Mouse (Mus musculus) ovary, postnatal 10 days (tissue): ENCODE measurements around the gene Wrb.
A peak's percentile ranks its signal among the peaks of the same experiment; 100 is the strongest.
"Not testable (repeated sequence)": the region's sequence is repeated elsewhere in the genome, so short reads cannot be mapped to it uniquely, and the experiment has no call there.

Source experiments
- DNase-seq: peaks from one replicate; pipeline ENCODE4 v3.0.0; 2022; ENCODE audit warnings: low spot score

Gene Wrb

DNA sequence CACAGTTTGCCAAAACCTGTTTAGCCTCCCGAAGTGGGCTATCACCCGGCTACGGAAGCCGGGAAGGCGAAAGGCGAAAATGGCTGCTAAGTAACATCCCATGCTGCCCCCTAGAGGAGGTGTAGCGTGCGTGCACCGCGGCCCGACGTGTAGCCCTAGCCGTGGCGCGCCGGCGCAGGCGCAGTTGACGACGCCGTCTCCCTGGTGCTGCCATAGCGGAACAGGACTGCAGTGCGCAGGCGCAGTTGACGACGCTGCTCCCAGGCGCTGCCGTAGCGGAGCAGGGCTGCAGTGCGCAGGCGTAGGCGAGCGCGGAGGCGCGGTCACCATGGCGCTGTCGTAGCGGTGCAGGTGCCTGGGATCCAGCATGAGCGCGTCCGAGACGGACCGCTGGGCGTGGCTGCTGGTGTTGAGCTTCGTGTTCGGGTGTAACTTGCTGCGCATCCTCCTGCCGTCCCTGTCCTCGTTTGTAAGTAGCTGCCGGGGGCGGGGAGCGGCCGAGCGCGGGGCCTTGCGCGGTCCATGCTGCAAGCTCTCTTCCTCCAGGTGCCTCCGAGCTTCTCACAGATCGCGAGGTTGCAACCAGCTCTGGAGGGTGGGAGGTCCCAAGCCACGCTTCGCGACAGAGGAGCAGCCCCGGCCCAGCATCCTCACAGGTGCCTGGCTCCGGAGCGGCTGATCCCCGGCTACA, at the start of gene Wrb:
Gene Wrb (plus strand): TSS at position 298 of the 691 bp plus-strand sequence.
- DNase-seq, result peak; percentile 99

DNA sequence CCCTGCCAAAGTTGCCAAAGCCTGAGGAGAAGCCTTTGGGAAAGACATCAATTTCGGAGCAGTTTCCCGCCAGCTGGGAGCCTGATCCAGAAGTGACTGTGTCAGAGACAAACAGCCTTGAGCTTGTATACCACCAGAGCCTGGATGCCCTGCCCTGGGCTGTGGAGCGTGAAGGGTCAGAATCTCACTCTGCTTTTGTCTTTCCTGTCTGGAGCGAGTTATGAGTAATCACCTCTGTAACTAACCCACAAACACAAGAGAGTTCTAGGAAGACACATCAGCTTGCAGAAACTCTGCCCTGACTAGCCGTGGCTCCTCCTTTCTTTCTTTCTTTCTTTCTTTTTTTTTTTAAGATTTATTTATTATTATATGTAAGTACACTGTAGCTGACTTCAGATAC, 49.2 kb upstream of the Wrb start:
- DNase-seq, result no peak

DNA sequence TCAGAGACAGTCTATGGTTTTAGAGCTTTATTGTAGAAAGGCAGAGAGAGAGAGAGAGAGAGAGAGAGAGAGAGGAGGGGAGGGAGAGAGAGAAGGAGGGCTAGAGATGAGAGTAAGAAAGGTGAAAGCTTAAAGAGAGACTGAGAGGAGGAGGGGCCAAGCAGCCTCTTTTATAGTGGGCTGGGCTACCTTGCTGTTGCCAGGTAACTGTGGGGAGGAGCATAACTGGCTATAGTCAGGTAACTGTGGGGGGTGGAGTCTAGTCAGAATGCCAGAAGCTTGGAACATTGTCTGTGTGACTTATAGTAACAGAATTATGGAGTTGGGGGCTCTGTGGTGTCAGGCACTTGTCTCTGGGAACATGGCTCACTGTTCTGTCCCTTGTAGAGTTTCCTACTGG, 47.4 kb upstream of the Wrb start:
- not testable (repeated sequence) for DNase-seq

DNA sequence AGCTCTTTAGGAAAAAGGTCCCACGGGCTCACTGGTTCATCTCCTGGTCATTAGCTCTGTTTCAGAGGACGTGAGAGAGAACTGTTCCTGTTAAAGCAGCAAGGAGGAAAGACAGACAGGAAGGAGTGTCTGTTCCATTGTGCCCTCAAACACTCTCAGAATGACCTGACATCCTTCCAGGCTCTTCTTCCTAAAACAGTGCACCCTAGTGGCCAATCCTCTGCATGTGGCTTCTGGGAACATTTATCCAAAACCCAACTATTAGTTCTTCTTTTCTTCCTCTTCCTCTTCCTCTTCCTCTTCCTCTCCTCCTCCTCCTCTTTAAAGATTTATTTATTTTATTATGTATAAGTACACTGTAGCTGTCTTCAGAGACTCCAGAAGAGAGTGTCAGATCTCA, 42.2 kb upstream of the Wrb start:
- DNase-seq, result no peak

DNA sequence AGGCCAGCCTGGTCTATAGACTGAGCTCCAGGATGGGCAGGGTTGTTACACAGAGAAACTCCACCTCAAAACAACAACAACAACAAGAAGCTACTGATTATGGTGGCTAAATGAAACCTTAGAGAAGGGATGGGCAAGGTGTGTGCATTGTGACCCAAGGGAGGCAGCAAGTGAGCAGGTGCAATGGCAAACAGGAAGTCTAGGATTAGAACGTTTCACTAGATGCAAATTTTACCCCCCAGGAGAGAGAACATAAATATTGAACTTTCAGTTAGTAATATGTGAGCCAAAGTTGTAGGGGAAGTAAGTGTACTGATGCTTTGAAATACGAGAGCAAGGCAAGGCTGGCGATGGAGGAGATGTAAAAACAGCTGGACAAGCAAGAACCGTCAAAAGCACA, 35.5 kb upstream of the Wrb start:
- no peak for DNase-seq

DNA sequence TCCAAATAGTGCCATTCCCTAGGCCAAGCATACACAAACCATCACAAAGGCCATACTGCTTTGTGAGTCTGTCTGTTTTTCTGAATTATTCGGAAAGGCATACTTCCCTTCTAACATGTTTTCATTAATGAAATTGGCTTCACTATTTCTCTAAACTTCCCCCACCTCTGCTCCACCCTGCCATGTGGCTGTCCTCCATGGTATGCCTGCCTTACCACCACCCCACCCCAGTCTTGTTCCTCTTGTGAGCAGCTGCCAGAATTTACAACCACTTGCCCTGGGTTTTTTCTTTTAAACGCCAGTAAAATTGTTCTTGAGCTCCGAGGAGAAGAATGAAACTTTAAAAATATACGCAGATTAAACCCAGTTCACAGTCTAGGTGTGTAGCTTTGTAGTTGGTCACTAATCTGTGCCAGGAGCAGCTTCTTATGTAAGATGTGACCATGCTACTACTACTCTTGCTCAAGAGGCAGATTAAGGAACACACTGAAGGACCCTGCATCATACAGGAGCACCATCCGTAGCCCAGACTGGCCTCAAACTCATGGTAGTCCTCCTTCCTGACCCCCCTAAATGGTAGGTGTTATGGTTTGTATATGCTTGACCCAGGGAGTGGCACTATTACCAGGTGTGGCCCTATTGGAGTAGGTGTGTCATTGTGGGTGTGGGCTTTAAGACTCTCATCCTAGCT, 34.4 kb upstream of the Wrb start:
- DNase-seq, result no peak

DNA sequence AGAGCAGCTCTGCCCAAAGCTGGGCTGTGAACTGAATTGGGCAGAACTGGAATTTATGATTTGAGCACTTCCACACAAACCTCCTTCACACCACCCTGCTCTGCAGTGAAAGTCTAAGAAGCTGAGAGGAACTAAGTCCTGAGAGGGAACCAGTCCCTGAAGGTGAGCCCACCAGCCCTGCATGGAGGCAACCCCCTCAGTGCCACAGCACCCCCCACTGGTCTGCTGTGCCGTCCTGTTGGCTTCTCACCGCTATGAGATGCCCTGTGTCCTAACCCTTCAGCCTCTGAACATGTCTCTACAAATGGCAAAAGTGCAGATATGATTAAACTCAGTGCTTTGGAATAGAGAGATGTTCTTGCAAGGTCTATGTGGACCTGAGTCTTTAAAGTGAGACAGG, 32.4 kb upstream of the Wrb start:
- DNase-seq, result no peak

DNA sequence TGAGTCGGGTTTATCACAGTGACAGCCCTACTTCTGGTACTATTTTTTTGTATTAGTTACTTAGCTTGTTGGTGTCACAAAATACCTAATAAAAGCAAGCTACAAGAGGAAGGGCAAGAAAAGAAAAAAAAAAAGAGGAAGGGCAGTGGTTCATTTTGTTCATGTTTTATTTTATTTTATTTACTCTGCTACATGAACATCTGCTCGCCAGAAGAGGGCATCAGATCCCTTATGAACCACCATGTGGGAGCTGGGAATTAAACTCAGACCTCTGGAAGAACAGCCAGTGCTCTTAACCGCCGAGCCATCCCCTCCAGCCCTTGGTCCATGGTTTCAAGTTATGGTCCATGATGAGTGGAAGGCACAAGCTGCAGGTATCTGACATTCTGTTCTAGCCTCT, 30.5 kb upstream of the Wrb start:
- no peak for DNase-seq

DNA sequence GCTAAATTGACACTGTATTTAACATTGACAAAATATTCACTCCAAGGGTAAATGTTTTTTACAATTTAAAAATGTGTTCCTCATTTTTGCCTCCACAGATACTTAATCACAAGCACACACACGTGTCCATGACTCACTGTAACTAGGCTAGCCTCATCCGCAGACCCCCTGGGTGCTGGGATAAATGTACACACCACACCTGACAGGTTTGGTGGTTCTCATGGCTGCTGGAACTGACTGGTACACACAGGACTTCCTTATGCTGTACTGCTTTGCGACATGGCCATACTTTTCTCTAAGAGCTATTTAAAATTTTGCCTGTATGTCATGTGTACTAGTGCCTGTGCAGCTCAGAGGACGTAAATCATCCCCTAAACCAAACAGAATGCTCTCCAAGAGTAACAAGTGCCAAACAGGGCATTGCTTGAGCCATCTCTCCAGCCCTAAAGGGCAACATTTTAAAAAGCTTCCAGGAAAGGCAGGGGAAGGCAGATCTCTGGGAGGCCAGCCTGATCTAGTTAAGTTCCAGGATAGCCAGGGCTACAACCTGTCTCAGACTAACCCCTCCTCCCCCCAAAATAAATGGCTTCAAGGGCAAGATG, 25.1 kb upstream of the Wrb start:
- DNase-seq, result no peak

DNA sequence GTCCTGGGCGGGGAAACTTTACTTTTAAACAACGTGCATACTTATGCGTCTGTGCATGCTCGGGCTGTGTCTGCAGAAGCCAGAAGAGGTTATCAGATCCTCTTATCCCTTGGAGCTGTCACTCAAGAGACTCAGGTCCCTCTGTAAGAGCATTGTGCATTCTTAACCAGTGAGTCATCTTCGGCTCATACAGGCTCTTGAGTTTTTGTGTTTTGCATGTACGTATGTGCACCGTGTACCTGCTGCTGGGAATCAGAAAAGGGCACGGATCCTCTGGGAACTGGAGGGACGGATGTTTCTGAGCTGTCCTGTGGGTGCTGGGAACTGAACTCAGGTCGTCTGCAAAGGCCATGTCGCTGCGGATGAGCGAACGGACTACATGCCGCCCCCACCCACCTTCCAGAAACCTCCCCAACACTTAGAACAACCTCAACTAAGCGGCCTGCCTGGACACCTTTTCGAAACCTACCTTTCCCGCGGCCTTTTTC, 18.5 kb upstream of the Wrb start:
- DNase-seq, result no peak

DNA sequence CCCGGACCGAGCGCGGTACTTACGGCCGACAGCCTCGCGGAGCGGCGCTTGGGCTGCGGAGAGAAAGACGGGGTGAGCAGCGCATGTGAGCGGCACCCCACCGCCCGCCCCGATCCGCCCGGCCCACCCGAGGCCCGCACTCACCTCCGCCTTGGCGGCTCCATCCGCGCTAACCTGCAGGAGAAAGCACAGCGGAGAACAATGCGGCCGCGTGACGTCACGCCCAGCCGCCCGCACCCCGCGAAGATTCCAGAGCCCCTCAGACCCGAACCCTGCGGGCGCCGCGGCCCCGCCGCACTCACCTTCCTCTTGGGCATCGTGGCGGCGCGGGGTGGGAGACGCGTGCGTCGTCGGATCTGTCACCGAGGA, 17.9 kb upstream of the Wrb start:
- DNase-seq, result no peak

DNA sequence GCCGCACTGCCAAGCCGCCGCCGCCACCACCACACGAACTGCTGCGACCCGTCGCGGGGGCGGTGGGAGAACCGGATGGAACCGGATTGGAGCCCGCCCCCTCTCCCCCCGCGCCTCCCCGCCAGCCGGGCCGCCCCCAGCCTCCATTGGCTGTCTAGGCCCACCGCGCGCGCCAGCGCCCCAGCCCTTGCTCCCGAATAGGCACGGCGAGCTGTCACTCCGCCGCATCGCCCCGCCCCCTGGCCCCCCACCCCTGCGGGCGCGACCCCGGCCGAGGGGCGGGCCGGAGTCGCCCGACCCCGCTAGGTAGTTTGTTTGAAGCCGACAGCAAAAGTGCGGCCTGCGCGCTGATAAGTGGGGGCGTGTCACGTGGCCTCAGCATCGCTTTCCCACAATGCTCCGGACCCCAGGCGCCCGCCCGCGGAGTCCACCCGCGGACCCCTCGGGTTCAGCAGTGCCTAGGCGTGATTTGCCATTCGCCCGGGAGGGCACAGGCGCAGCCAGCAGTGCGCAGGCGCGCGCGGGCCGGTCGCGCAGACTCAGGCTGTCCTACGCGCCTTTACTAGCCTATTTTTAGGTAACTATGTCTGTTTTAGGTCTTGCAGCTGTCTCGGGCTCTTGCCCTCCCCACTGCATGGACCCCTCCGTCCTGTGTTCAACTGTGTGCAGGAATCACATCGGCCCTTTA, 17.4 kb upstream of the Wrb start, which contains the start of gene Hmgn1:
Gene Hmgn1 (minus strand): TSS at position 73 of the 688 bp plus-strand sequence.
- peak; percentile 92 for DNase-seq

DNA sequence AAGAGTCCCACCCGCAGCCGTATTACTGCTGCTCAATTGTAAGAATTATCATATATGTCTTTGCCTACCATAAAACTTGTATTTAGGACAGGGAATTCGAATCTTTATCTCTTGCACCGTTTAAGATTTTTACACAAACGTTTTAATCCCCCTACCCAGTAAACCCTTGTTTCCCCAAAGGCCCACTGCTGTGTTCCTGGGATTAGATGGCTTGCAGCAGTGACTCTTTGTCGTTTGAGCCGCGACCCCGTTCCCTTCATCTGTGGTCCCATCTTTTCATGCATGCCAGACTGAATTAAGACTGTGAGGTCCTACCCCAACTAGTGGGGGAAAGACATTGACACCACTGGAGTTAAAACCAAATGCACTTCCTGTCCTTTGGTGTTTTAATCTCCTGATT, 16.7 kb upstream of the Wrb start:
- DNase-seq, result no peak

DNA sequence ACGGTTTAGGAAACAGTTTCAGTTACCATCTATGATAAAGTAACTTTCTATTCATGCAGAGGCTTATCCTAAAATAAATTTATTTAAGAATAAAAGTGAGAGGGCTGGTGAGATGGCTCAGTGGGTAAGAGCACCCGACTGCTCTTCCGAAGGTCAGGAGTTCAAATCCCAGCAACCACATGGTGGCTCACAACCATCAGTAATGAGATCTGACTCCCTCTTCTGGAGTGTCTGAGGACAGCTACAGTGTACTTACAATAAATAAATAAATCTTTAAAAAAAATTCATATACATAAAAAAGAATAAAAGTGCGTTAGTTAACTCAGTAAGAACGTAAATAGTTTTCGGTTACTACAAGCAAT, 478 bp upstream of the Wrb start:
- DNase-seq, result not testable (repeated sequence)

DNA sequence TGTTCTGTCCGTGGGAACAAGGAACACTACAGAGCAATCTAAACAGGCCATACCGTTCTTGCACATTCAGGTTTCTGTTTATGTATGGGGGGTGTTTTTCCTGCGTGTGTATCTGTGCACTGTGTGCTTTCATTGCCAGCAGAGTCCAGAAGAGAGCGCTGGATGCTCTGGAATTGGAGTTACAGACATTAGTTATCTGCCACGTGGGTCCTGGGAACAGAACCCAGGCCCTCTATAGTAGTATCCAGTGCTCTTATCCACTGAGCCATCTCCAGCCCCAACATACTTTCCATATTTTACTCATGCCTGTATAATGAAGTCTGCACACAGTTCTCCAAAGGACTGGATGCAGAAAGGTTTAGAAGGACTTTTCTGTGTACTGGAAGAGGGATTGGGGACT, 607 bp downstream of the Wrb start:
- no peak for DNase-seq

DNA sequence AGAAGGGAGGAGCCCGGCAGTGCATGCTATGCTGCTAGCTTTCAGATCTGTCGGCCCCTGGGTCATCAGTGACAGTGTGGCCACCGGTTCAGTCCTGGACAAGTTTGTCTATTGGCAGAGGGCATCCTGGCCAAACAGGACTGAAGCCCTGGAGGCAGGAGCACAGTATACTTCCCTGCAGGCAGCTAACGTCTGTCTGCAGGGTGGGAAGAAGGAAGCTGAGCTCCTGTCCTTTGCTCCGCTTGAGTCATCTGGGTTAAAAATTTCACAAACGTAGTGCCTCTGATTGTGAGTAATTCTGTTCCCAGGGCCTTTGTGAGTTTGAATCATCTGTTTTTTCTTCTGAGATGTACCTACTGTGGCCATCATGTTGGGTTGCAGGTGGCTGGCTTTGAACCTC, 3.6 kb downstream of the Wrb start:
- DNase-seq, result no peak

DNA sequence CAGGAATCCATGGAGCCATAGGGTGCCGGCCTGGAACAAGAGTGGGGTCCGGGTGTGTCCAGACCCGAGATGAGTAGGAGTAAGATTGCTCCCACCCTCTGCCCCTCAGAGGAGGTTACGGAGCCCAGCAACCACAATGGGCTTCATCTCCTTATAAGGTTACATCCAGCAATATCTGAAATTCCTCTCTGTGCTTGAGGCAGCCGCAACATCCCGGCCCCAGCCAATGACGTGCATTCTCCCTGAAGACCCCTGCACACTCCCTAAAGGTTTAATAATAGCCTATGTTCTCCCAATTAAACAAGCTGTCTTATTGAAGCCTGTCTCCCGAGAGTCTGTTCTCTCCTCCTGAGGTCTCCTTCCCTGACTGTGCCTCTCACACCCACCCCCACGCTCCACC, 4.1 kb downstream of the Wrb start:
- DNase-seq, result no peak

DNA sequence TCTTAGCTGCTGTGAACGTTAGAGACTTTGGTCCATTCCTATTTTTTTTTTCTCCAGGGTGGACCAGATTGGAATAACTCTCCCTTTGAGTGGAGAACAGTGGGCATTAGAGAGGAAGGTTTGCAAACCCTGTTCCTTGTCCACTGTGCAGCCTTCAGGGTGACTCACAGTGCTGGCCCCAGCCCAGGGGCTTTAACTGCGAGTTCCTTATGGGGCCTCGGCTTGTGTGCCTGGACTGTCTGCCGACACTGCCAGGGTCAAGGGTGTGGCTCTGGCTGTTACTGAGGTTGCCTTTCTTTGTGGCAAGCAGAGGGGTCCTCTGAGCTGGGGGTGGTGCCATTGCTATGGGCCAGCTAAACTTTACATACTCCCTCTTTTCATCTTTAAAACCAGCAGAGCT, 5.8 kb downstream of the Wrb start:
- DNase-seq, result no peak

DNA sequence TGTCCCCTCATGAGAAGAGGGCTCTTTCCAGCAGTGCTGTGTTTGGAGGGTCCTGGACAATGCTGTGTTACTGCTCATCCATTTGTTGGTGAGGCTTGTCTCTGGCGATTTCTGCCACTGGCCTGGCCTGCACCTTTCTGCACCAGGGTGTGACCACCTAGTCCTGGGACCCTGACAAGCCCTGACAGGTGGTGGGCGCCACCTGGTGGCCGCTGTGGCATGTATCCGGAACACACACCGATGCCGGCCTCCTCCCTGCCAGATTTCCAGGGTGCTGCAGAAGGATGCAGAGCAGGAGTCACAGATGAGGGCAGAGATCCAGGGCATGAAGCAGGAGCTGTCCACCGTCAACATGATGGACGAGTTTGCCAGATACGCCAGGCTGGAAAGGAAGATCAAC, 6.3 kb downstream of the Wrb start:
- DNase-seq, result peak; percentile 40

DNA sequence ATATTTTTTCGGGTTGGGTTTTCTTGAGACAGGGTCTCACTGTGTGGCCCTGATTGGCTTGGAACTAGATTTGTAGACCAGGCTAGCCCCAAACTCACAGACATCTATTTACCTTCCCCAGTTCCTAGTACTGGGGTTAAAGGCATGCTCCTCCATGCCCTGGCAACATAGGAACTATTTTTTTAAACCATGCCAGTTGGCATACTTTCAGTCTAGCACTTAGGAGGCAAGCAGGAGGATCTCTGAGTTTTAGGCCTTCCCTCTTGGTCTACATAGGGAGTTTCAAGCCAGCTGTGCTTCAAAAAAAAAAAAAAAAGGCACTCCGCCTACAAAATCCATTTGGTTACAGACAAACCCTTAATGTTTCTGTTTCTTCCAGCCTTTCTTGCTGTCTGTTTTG, 9.3 kb downstream of the Wrb start:
- DNase-seq, result no peak

DNA sequence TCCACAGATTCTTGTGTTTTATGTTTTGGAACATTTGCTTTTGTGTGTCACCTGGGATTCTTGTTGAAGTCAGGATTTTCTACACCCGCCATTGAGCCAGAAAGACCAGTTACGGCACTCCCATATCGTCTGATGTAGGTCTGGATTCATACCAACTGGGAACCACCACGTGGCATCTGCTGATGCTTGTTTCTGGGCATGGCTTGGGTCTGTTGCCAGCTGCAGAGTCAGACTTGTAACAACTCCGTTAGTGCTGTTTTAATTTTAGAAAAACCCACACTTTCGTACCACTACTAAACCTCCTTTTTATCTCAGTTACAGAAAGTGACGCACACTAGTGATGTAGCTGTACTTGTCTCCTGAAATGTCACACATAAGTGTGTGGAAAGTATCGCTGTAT, 10.8 kb downstream of the Wrb start:
- DNase-seq, result no peak

DNA sequence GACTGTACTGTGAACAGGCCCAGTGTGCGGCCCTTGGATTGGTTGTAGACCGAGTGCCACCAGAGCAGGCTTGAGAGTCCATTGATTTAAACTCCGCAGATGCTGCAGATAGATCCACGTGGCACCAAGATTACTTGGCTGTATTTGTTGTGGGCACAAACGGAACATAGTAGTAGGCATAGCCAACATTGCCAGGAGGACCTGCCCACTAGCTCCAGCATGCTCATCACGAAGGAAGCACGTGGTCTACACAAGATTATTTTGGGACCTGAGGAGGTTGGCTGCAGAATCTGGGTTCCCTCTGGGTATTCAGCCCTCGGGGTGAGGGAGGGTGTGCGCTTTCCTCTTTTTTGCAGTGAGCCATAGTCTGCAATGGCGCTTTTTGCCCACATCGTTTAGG, 12.0 kb downstream of the Wrb start:
- no peak for DNase-seq

DNA sequence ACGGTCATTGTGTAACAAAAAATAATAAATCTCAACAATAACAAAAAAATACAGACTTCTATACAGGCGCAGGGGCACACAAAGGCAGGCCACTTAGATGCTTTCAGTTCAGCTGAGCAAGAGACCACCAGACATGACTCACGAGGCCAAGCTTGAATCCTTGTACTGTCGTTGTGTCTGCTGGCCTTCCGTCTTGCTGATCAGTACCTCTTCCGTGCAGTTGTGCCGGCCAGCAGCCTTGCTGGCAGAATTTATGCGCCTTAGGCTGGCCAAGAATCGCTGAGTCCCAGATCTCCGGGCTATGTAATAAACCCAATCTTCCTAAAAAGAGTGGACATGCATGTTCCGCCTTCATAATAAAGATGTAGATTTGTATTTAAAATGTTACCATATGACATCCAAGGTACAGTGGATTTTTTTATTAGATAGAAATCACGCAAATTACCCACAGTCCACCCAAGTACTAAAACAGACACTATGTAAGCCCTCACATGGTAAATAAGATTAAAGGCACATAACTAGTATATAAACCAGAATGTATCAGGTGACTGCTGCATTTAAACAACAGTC, 13.4 kb downstream of the Wrb start:
- DNase-seq, result no peak
